Mouse (Mus musculus) adrenal gland, adult 18-20 months (tissue): ENCODE measurements around the gene Rhpn2. TPM values are rescaled to one million over a fixed set of nuclear protein-coding genes. Genes with fewer than 3 reads are reported as not detected.

Experiments
- DNase-seq, 2 experiments: peaks; one replicate each; pipeline ENCODE4 v3.0.0; 2021 to 2022; ENCODE audit warnings: low spot score in 2 of 2
- total RNA-seq, 2 experiments: library from RNA; stranded (reverse); gene quantifications; 1 replicate in 1 of 2; 2 replicates in 1 of 2; pipeline ENCODE4 v1.2.3; 2021

Rhpn2 gene
- total RNA-seq, 2 experiments from 2014 or later: 1.7 to 2.4 TPM

DNA sequence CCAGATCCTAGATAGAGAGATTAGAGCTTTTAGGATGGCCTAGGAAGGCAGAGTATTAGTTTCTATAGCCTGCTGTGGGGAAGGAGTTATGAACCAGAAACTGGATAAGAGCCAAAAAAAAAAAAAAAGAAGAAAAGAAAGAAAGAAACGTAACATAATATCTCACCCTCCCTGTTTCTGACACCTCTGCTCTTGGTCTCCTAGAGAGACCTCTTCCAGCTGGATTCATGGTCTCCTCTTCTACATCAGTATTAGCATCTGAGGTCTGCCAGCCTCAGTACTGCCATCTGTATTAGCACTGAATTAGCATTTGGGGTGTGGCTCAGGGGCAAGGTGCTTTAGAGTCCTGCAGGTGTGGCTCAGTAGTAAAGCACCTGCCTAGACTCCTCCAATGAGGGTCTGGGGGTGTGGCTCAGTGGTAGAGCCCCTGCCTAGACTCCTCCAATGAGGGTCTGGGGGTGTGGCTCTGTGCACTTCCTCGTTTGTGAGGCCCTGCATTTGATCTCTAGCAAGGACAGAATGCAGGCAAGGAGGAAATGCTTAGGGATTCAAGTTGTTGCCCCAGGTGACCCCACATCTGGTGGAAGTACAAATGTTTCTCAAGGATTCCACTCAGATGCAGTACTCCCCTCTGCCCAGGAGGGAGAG is 48.9 kb downstream of the Rhpn2 start:
- DNase-seq: no peak

DNA sequence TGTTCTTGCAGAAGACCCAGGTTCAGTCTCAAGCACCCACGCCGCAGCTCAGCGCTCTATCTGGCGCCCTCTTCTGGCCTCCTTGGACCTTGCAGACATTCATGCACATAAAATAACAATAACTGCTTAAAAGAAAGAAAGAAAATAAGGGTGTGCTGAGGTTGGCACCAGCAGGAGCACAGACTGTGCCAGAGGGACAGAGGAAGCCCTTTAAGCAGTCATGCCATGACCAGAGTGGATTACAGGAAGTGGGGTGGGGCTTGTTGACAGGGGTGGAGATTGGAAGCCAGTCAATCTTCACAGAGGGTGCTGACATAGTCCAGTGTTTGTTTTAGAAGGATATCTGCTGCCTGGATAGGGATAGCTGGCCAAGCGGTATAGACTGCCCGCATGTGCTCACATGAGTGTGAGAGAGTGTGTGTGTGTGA is 52.6 kb downstream of the Rhpn2 start:
- peak in 1 of 2 experiments; percentile 24 for DNase-seq

DNA sequence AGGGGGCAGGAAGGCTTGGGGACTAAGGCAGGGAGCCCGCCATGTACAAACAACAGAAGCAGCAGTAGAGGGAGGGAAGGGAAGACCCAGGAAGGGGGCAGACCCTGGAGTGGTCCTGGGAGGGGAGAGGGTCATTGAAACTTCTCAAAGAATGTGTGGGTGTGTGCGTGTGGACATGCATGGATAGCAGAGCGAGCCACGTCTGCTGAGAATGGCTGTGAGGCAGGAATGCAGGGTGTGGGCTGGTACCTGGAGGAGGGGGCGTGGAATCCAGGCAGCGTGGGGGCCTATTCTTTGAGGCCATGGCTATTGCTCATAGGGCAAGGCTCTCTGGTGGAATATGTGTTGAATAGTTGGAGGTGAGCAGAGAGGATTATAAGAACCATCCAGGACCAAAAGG is 54.7 kb downstream of the Rhpn2 start:
- no peak for DNase-seq

DNA sequence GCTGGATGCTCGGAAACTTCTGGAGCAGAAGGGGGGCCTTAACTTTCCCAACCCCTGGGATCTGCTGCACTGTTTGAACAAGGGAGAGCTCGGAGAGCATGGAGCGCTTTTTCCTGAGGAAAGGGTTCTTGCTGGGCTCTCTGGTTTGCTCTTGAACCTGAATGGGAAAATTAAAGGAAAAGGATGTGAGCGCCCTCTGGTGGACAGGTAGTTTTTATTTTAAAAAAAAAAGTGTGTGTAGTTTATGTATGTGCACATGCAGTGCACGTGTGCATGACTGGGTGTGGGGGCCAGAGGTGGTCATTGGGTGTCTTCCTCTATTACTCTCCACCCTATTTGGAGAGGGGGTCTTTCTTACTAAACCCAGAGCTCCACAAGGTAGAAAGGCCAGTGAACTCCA is 59.0 kb downstream of the Rhpn2 start:
- DNase-seq: peak; percentile 24

DNA sequence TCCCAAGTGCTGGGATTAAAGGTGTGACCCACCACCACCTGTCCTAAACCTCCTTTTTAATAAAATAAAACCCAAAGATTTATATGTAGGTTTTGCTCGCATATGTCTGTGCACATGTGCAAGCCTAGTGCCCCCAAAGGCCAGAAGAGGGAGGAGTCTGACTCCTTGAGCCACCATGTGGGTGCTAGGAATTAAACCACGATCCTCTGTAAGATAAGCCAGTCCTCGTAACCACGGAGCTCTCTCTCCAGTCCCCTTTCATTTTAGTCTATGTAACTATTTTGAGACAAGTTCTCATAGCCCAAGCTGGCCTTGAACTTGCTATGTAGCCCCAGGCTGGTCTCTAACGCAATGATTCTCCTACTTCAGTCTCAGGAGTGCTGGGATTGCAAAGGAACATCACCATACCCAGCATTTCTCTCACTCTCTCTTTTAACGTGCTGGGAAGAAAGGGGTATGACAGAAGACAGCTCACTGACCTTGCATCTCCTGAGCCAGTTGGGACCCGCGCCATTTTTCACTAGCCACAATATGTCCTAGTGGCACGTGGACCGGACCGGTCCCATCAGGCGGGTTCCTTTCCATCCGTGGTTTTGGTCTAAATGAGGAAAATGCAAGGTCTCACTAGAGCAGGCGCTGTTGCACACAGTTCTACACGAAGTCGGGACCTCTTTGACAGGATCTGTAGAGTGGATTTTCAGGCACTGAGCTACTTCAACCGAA is 61.9 kb downstream of the Rhpn2 start:
- DNase-seq: no peak

DNA sequence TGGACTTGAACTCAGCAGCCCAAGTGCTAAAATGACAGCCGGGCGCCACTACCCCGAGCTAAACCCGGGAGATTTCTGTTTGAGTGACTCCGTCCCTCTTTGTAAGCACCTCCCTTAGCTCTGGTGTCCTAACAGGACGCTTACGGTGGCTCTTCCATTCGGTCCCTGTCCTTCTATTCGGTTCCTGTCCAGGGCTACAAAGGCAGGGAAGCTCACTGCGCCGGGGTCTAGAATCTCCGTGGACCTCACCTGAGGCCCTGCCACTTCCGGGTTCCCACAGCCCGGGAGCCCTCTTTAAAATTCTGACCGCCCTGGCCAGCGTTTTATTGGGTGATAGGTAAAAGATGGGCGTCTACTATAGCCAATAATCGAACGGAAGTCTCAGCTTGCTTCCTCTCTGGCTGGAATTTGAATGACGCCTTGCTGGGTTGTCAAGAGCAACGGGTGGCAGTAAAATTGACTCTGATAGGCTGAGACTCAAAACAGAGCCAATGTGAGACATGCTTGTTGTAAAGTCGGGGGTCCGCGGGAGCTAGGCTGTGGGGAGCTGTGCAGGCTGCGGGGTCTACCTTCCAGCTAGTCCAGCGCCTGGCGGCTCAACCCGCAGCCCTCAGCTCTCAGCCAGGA is 62.7 kb downstream of the Rhpn2 start, which contains the start of the genes Faap24 and Cep89:
Faap24 (minus strand) TSS at position 295 of the 627 bp plus-strand sequence.
Cep89 (plus strand) TSS at position 494 of the 627 bp plus-strand sequence.
- DNase-seq: peak; percentile 87 to 92

DNA sequence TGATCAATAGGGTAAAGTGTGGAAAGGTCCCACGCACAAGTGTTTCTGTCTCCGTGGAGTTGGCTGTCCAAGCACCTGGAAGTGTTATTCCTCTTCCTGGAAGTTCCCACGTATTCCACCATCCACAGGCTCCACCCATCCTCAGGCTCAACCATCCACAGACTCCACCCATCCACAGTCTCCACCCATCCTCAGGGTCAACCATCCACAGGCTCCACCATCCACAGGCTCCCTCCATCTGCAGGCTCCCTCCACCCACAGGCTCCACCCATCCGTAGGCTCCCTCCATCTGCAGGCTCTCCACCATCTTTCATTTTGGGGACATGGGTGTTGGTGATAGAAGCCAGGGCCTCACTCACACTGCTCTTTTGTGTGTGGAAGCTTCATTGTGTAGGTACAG is 67.2 kb downstream of the Rhpn2 start:
- DNase-seq: no peak

DNA sequence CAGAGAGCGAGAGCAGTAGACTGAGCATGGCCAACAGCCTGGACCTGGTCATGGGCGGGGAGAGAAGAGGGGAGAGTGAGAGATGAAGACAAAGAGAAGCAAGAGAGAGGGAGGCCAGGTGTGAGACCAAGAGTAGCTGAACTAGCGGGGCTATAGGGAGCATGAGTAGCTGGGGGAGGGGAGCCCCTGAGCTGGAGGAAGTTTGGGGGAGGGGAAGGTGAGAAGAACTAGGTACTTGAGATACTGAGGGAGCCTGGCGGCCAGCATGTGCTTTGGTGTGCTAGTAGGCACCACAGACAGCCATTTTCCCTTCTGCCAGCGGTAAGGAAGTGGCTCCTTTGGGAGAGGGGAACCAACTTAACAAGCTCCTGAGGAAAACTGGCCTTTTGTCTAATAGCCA is 81.3 kb downstream of the Rhpn2 start:
- DNase-seq: no peak

DNA sequence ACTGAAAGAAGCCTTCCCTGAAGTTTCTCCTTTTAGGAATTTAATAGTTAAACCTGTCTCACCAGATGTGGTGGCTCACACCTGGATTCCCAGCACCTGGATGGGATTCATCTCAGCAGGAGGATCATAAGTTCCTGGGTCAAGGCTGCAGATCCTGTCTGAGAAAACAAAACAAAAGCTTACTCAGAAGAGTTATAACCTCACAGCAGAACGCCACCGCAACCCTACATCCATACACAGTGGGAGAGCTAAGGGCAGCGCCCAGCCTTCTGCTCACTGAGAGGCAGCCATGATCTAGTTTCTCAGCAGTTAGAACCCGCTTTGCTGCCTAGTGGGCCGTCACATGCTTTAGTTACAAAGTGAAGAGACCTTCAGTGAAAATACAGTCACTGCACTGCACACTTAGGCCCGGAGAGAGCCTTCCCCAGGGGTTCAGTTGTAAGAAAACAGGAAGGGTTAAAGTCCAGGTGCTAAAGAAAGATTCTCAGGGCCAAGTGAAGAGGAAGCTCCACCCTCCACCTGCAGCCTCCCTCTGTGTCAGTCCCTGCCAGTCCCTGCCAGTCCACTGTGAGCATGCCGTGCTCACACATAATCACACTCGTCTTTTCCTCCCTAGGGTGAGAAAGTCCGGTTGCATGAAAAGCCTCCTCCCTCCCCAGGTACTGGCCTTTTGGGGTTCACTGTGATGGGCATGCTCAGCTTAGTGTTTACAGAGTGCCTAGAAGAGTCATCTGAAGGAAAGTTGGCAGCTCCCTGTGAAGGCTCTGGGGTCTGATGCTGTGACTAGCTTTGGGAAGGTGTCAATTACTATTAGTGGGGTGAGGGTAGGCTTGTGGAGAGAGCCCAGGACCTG is 82.1 kb downstream of the Rhpn2 start:
- peak in 1 of 2 experiments; percentile 25 for DNase-seq

DNA sequence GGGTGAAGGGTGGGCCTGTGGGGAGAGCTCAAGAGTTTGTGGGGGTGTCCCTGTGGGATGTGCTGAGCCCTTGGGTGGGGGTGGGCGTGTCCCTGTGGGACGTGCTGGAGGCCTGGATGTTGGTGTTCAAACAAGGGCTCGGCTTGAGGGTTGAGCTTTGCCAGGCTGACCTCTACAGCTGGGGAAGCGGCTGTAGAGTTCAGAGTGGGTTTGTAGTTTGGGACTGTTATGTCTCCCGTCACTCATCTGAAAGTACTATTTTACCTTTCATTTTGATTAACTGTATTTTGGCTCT is 82.6 kb downstream of the Rhpn2 start:
- DNase-seq: no peak

DNA sequence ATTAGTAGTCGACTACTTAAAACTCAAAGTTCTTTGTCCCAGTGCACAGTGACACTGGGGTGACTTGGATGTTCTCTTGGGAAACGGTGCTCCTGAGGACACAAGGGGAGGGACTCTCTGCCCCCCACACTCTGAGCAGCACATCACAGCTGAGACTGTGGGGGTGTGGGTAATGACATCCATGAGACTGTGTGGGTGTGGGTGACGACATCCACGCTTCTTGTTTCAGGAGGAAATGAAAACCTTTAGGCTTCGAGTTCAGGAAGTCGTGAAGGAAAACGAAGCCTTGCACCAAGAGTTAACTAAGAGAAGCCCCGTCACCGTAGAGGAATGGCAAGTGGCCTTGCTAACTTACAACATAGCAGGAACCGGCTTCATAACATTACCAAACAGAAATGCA is 89.1 kb downstream of the Rhpn2 start:
- no peak for DNase-seq

DNA sequence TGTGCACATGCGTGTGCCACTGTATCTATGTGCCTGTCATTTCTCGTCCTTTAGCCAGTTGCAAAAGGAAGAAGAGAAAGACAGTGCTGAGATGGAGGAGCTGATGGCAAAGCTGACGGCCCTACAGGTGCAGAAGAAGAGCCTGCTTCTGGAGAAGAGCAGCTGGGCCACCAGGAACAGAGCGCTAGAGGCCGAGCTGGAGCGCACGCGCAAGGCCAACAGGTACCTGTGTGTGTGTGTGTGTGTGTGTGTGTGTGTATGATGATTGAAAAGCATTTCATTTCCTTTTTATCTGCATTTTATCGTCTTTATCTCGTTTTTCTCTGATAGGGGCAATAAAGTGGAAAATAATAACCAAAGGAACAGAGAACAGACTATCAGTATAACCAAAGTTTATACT is 94.2 kb downstream of the Rhpn2 start:
- no peak for DNase-seq

DNA sequence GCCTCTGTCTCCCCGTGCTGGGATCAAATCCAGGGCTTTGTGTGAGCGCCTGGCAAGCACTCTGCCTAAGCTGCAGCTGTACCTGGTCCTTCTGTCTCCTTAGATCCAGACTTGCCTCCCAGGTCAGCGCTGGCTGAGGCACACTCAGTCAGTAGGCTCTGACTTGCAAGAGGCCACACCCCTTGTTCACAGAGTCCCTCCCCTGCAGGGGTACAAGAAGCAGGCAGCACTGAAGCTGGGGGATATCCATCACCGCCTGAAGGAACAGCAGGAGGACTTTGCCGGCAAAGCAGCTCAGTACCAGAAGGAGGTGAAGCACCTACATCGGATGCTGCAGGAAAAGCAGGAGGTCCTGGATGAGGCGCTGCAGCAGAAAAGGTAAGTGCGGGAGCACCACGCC is 101.3 kb downstream of the Rhpn2 start:
- no peak for DNase-seq

Other genes with a start within 250 kb of the Rhpn2 start
- gene Cebpa, start 214.9 kb upstream of the Rhpn2 start, total RNA-seq: 100 to 1,000 TPM; 102 to 266 TPM
- 10 to 100 TPM in 1 of 2 experiments, 1 to 10 TPM in 1; 8.6 to 19.4 TPM for gene Slc7a10, start 147.8 kb upstream of the Rhpn2 start, total RNA-seq
- gene Lrp3, start 118.7 kb upstream of the Rhpn2 start, total RNA-seq: 10 to 100 TPM; 17.7 to 20.0 TPM
- 10 to 100 TPM; 15.4 to 16.7 TPM for gene Gpatch1, start 15.7 kb upstream of the Rhpn2 start, total RNA-seq
- 1 to 10 TPM; 5.2 to 6.9 TPM for gene Faap24, start 62.7 kb downstream of the Rhpn2 start, total RNA-seq
- 10 to 100 TPM; 11.9 to 16.0 TPM for gene Cep89, start 62.9 kb downstream of the Rhpn2 start, total RNA-seq
- gene Slc7a9, start 114.6 kb downstream of the Rhpn2 start, total RNA-seq: not detected
- under 1 TPM; 0.07 to 0.10 TPM for gene Tdrd12, start 203.6 kb downstream of the Rhpn2 start, total RNA-seq
- gene Nudt19, start 222.1 kb downstream of the Rhpn2 start, total RNA-seq: 10 to 100 TPM; 51.1 to 53.2 TPM